Mouse (Mus musculus) CD4-positive helper T cell, adult 2 months (primary cell): ENCODE data around the gene Eif3i.

Experiments used
- DNase-seq: peaks from one replicate; pipeline ENCODE4 v3.0.0-alpha.2; 2012; ENCODE audit warnings: low read depth, missing footprints, low spot score

The Eif3i gene

DNA sequence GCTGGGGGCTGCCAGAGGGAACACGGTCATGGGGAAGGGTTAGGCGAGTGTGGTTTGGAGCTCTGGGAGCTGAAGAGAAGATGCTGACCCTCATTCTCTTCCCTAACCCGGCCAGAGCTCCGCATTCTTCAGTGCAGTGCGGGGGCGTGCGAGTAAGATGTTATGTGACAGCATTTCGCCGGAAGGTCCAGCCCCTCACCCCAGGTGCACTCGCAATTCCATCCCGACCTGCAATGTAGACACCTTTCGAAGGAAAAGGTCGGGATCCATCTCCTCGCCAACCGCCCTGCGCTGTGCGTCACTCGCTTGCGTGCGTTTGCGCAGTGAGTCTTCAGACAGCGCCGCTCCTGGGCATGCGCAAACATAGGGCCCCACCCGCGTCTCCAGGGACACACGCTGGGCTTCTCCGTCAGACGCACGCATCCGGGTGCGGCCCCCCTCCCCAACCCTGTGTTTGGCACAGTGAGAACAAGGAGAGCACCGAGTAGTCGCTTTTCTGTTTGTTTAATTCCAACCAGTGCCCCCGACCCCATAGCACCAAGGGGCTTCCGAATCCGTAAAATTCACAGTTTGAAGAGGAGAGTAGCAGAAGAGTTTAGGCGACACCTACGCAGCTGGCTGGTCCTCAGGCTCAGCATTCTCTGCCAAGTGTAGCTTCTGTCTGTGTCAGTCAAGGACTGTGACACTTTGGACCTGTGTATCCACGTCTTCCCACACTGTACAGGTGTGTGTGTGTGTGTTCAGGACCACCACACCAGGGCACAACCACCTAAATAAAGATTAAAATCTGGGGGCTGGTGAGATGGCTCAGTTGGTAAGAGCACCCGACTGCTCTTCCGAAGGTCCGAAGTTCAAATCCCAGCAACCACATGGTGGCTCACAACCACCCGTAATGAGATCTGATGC, 18.6 kb upstream of the Eif3i start, which contains the start of gene Iqcc:
Gene Iqcc (minus strand): TSS at position 314 of the 906 bp plus-strand sequence.
- DNase-seq, result peak; percentile 96

GRCm38 (mm10) chr4:129618031-129618430, 17.6 kb upstream of the Eif3i start:
- no peak for DNase-seq

- no peak for DNase-seq
Observed at GRCm38 (mm10) chr4:129617121-129617641, 16.7 kb upstream of the Eif3i start.

DNA sequence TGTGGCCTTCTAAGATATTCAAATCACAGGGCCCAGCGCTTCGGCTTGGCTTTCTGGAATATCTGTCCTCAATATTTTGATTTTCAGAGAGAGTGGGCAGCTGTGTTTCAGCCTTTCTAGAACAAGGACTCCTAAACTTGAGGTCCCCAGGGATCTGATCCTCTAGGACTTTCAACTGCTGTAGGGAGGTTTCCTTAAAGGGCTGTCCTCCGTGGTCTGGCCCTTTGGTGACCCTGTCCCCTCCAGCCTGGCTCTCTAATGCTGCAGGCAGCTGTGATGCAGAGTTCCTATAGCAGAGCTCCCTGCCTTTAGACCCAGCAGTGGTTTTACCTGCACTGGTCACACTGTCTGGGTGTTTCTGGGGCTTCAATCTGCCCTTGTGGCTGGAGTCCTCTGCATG, 16.2 kb upstream of the Eif3i start:
- no peak for DNase-seq

GRCm38 (mm10) chr4:129615801-129616290, 15.4 kb upstream of the Eif3i start:
- no peak for DNase-seq

DNA sequence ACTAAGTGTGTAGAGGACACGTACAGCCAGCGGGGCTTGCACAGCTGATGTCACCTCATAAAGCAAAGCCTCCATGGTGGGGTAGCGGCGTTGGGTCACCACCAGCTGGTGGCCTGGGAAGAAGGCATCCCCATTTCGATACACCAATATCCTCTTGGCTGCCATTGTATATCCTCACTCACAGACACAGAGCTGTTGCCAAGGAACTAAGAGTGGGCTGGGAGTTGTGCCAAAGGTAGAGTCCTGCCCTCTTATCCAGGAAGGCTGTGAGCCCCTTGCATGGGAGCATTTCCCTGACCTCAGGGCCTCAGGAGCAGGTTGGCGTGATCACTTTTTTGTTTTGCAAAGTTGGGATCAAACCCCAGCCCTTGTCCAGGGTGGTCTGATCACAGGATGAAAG, 13.6 kb upstream of the Eif3i start, which contains the start of gene Dcdc2b:
Gene Dcdc2b (minus strand): TSS at position 165 of the 400 bp plus-strand sequence.
- no peak for DNase-seq

GRCm38 (mm10) chr4:129610472-129610871, 10.0 kb upstream of the Eif3i start:
- no peak for DNase-seq

DNA sequence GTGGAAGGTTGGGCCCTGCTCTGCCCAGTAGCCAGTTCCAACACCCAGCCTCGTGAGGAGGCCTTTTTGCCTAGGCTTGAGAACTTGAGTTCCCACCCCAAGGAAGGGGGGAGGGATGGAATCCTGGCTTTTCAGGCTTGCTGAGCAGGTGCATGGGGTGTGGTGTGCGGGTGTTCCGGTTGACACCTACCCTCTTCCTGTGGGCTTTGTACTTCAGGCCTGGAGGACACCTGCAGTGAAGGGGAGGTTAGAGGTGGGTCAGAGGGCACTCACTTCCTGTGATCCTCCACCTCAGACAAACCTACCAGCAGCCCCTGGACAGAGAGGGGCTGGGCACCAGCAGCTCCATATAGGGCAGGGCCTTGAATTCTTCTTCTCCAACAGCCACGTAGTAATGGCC, 9.6 kb upstream of the Eif3i start:
- DNase-seq, result peak; percentile 41

- no peak for DNase-seq
Observed at GRCm38 (mm10) chr4:129609139-129609631, 8.7 kb upstream of the Eif3i start.

DNA sequence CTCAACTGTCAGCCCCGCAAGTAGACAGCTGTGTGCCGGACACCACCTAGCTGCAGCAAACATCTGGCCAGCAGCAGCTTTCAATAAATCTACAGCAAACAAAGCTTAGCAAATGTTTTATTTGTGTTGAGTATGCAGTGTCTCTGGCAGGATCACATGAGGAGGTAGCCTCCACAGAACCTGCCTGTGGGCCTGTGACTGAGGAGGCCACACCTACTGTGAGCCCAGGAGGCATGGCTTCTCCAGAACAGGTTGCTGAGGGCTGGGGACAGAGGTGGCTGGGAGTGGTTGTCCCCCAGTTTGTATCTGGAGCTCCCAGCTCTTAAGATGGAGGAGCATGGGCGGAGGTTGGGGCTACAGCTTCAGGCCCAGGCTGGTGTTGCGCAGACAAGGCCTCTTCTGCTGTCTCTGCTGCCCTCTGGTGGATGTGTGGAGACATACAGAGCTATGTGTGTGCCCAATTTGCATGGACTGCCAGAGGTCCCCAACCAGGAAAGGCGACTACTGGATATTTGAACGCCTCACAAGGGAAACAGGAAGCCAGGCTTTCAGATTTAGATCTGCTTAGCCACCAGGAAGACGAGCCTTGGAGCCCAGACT, 8.1 kb upstream of the Eif3i start:
- DNase-seq, result peak; percentile 86

GRCm38 (mm10) chr4:129588865-129589264, 11.6 kb downstream of the Eif3i start:
- DNase-seq, result no peak

DNA sequence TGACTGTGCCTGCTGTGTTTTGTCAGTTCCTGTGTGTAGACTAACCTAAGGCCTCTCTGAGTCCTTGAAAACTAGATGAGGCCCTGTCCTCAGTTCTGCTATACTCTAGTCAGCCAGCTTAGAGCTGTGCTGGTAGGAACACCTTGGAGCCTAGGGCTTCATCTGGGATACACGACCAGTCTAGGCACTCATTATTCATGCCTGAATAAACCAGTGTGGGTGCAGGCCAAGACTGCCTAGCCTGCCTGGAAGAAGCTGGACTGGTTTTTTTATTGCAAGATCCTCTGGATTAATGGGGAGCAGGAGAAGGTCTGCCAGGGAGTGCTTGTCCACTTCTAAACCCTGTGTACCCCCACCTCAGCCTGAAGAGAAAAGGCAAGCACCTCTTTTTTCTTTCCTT, 13.5 kb downstream of the Eif3i start:
- DNase-seq, result no peak

GRCm38 (mm10) chr4:129585773-129586172, 14.7 kb downstream of the Eif3i start:
- no peak for DNase-seq

DNA sequence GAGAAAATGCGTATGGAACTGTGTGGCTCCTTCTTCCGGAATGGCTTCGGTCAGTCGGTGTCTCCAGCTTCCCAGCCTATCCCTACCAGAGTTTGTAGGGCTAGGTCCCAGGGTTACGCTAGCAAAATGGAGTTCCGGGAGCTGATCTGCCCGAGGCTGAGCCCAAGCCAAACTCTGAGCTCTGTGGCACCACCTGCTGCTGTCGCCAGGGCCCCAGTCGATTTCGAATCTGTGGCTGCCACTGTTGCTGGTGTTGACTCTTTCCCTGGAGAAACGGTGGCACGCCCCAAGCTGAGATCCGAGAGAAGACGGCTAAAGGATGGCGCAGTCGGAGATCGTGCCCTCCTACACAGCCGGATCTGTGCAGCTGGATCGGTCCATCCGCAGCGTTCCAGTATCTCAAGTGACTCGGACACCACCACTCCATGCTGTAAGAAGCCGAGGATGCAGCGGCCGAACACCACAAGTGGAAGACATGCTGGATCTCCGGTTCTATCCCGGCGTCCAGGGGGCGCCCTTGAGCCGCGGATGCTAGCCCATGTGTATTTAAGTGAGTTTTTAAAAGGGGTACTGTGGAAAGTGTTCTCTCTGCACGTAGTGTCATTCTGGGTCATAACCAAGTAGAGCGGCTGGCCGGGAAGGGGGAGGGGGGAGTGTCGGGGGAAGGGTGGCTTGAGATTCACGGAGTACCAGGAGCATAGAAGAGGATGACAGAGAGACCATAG, 15.4 kb downstream of the Eif3i start:
- peak; percentile 88 for DNase-seq

DNA sequence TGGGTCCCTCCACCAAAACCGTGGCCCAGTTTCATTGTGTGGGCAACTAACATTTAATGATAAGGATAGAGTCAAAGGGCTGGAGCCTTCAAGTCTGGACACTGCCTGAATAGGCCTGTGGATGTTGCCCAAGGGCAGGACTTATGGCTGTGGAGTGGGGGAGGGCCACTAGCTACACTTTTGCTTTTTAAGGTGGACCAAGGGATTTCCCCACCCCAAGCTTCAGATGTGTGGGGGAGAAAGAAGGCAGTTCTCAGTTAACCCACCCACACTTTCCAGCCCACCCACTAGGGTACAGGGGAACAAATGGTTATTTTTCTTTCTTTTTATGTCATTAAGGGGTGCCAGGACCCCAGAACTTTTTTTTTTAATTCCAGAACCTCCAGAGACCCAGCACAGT, 16.1 kb downstream of the Eif3i start:
- DNase-seq, result peak; percentile 39

DNA sequence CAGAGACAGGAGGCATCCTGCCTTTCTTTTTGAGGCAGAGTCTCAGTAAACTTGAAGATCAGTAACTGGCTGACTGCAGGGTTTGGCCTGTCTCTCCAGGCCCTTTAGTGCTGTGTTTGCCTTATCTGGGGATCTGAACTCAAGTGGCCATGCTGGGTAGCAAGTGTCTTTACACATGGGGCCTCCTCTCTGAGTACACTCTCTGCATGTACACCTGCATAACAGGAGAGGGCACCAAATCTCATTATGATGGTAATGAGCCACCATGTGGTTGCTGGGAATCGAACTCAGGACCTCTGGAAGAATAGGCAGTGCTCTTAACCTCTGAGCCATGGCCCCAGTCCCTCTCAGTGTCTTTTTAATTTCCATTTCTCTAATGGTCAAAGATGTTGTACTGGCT, 18.2 kb downstream of the Eif3i start:
- DNase-seq, result no peak

- peak; percentile 78 for DNase-seq
Observed at GRCm38 (mm10) chr4:129580347-129580746, 20.1 kb downstream of the Eif3i start.

DNA sequence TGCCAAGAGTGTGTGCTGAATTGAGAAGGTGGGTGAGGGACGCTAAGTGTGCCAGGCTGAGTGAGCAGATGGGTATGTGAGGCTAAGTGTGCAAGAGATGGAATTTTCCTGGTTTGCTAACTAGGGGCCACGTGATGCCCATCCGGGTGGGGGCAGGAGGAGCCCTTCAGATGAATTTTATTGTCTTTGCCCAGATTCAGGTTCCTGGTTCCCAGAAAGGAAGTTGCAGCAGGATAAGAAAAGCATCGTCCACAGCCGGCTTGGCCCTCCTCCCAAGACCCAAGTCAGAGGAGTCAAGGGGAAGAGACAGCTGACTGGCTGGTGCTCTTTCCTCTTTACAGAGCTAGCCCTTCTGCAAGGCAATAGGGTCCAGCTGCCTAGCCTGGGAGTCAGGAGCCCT, 22.0 kb downstream of the Eif3i start, which contains the start of gene Fam167b:
Gene Fam167b (minus strand): TSS at position 84 of the 400 bp plus-strand sequence.
- DNase-seq, result no peak

GRCm38 (mm10) chr4:129577688-129578087, 22.8 kb downstream of the Eif3i start:
- no peak for DNase-seq

DNA sequence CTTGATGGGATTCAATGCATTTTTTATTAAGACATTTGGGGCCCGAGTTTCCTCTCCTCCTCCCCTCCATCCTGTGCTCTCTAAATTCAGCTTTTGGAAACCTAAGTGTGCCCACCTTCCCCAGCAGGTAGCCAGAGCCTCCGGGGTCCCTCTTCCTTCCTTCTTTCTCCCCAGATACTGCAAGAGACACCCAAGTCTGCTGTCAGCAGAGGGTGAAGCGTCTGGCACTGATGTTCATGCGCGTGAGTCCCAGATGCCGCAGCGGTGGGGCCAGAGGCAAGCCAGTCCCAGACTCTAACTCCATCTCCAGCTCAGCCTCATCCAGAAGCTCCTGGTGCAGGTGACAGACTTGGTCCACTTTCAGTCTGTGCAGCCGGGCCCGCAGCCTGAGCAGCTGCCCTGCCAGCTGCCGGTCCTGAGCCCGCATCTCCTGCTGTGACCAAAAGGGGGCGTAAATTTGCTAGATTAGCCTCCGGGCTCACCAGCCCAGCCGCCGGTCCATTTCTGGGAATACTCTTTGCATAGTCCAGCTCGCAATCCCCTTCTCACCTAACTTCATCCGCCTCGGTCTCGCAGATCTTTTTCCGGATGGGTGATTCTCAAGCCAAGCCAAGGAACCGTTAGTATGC, 23.5 kb downstream of the Eif3i start:
- DNase-seq, result peak; percentile 74
